Mouse (Mus musculus) spleen, adult 2 months (tissue): ENCODE measurements around the gene C730034F03Rik.

Experiments
- CTCF ChIP-seq: fragments of 200-500 bp; IDR thresholded peaks from 2 replicates; pipeline ENCODE4 v1.5.1; 2011; ENCODE audit warnings: mild to moderate bottlenecking, inconsistent platforms; ENCODE audit not compliant: insufficient read depth, insufficient read length, insufficient replicate concordance; ENCODE audit errors: extremely low read depth
- POLR2A ChIP-seq: fragments of 200-500 bp; IDR thresholded peaks from 2 replicates; pipeline ENCODE4 v1.6.1; 2011; ENCODE audit warnings: low read depth, low read length, inconsistent platforms

DNA sequence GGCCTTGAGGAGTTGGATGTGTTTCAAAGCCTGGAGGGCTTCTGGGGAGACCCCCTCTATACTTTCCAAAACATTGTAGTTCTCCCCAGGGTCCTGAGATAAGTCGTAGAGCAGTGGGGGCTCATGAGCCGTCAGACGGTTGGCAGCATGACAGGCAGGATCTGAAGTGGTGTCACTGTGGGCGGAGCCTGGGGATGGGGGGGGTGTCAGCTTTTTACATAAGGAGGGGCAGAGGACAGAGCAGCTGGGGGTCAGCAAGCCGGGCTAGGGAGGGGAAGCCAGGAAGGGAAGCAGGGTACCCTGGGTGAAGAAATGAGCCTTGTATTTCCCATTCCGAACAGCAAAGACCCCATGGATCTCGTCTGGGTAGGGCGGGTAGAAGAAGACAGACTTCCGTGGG is 44.0 kb downstream of the C730034F03Rik start:
- TF ChIP-seq POLR2A (no peak), CTCF (no peak)
